Mouse (Mus musculus): ENCODE measurements around the gene Cxxc4.
A peak's percentile ranks its signal among the peaks of the same experiment; 100 is the strongest.
"Not testable (repeated sequence)": the region's sequence is repeated elsewhere in the genome, so short reads cannot be mapped to it uniquely, and the experiment has no call there.

Cxxc4 gene

GRCm38 (mm10) chr3:134236414-134237112 is at the start of gene Cxxc4:
Cxxc4 (plus strand) TSS chr3:134236484.
- DNase-seq, result peak; percentile 65

GRCm38 (mm10) chr3:134188979-134189946 is 47.0 kb upstream of the Cxxc4 start:
- no peak for DNase-seq

- DNase-seq, result no peak
Observed at GRCm38 (mm10) chr3:134190046-134190445, 46.2 kb upstream of the Cxxc4 start.

GRCm38 (mm10) chr3:134199892-134200291 is 36.4 kb upstream of the Cxxc4 start:
- DNase-seq, result no peak

- DNase-seq, result no peak
Observed at GRCm38 (mm10) chr3:134206624-134207023, 29.7 kb upstream of the Cxxc4 start.

- no peak for DNase-seq
Observed at GRCm38 (mm10) chr3:134210950-134211349, 25.3 kb upstream of the Cxxc4 start.

- DNase-seq, result not testable (repeated sequence)
Observed at GRCm38 (mm10) chr3:134219881-134220280, 16.4 kb upstream of the Cxxc4 start.

- DNase-seq, result no peak
Observed at GRCm38 (mm10) chr3:134221002-134221401, 15.3 kb upstream of the Cxxc4 start.

- no peak for DNase-seq
Observed at GRCm38 (mm10) chr3:134222593-134222992, 13.7 kb upstream of the Cxxc4 start.

- DNase-seq, result no peak
Observed at GRCm38 (mm10) chr3:134223956-134224355, 12.3 kb upstream of the Cxxc4 start.

GRCm38 (mm10) chr3:134225928-134226327 is 10.4 kb upstream of the Cxxc4 start:
- no peak for DNase-seq

GRCm38 (mm10) chr3:134232753-134233152 is 3.5 kb upstream of the Cxxc4 start:
- DNase-seq, result no peak

- peak; percentile 89 for DNase-seq
Observed at GRCm38 (mm10) chr3:134235491-134236413, 532 bp upstream of the Cxxc4 start.

- DNase-seq, result peak; percentile 25
Observed at GRCm38 (mm10) chr3:134237113-134237805, 975 bp downstream of the Cxxc4 start.

- peak; percentile 25 for DNase-seq
Observed at GRCm38 (mm10) chr3:134238621-134239310, 2.5 kb downstream of the Cxxc4 start.

- peak; percentile 84 for DNase-seq
Observed at GRCm38 (mm10) chr3:134239321-134239970, 3.2 kb downstream of the Cxxc4 start.

- DNase-seq, result peak; percentile 89
Observed at GRCm38 (mm10) chr3:134239971-134240717, 3.9 kb downstream of the Cxxc4 start.

GRCm38 (mm10) chr3:134240718-134241025 is 4.4 kb downstream of the Cxxc4 start:
- DNase-seq, result no peak

GRCm38 (mm10) chr3:134243168-134243849 is 7.0 kb downstream of the Cxxc4 start:
- DNase-seq, result no peak

- DNase-seq, result no peak
Observed at GRCm38 (mm10) chr3:134243850-134244247, 7.6 kb downstream of the Cxxc4 start.

Data from cerebellum, adult 9-11 months (tissue).